Mouse (Mus musculus) liver, postnatal 0 days (tissue): ENCODE data around the gene Flywch1. TPM values are rescaled to one million over a fixed set of nuclear protein-coding genes. Genes with fewer than 3 reads are reported as not detected.

Source experiments
- ATAC-seq: fragments of 200-750 bp; cut with Nextera tagmentation; 2 replicates; pipeline ENCODE4 v1.8.0; 2017; ENCODE audit warnings: mild to moderate bottlenecking, moderate library complexity
- DNase-seq: peaks from one replicate; pipeline ENCODE4 v3.0.0-alpha.2; 2016
- H3K27ac ChIP-seq: fragments of 300-500 bp; sonication (generic); 2 replicates; pipeline ENCODE4 v1.5.1; 2014; ENCODE audit warnings: antibody characterized with exemption, moderate library complexity, mild to moderate bottlenecking, low read depth
- H3K27me3 ChIP-seq: fragments of 300-500 bp; sonication (generic); 2 replicates; pipeline ENCODE4 v1.6.1; 2014; ENCODE audit warnings: low read length, control low read depth, mixed read lengths; ENCODE audit not compliant: insufficient read depth
- H3K36me3 ChIP-seq: fragments of 300-500 bp; sonication (generic); replicated peaks from 2 replicates; pipeline ENCODE4 v1.6.1; 2014; ENCODE audit warnings: mild to moderate bottlenecking, control low read depth, low read length, moderate library complexity, mixed read lengths; ENCODE audit not compliant: insufficient read depth
- H3K4me1 ChIP-seq: fragments of 300-500 bp; sonication (generic); 2 replicates; pipeline ENCODE4 v1.6.1; 2014; ENCODE audit warnings: antibody characterized with exemption, mild to moderate bottlenecking, control low read depth; ENCODE audit not compliant: insufficient read depth
- H3K4me2 ChIP-seq: fragments of 300-500 bp; sonication (generic); 2 replicates; pipeline ENCODE4 v1.6.1; 2014; ENCODE audit warnings: low read depth, mild to moderate bottlenecking, low read length, moderate library complexity, mixed read lengths
- H3K4me3 ChIP-seq: fragments of 300-500 bp; sonication (generic); 2 replicates; pipeline ENCODE4 v1.5.1; 2014; ENCODE audit warnings: low read depth, low read length
- H3K9ac ChIP-seq: fragments of 300-500 bp; sonication (generic); replicated peaks from 2 replicates; pipeline ENCODE4 v1.6.1; 2014; ENCODE audit warnings: mild to moderate bottlenecking, moderate library complexity
- H3K9me3 ChIP-seq: fragments of 300-500 bp; sonication (generic); 2 replicates; pipeline ENCODE4 v1.6.1; 2016; ENCODE audit warnings: mild to moderate bottlenecking, control low read depth, low read length, mixed read lengths
- CTCF ChIP-seq: sonication (generic); IDR thresholded peaks from 2 replicates; pipeline ENCODE4 v1.5.1; 2016; ENCODE audit warnings: antibody characterized with exemption, low read depth
- EP300 ChIP-seq: IDR thresholded peaks from 2 replicates; pipeline ENCODE4 v1.6.1; 2016; ENCODE audit warnings: antibody characterized with exemption, low read depth, mild to moderate bottlenecking
- WGBS: fragments of 180-500 bp; shearing (Covaris S2); extraction: QIAGEN DNeasy Blood & Tissue Kit; methylation state at CpG from one replicate; pipeline ENCODE4 v1.1.7; 2014; ENCODE audit not compliant: insufficient replicate concordance; 5-methylcytosine and 5-hydroxymethylcytosine counted together
- polyA plus RNA-seq: library from polyadenylated mRNA; unstranded; fragments of >200 nt; fragmentation: Nextera tagmentation; extraction: Ambion mirVana; gene quantifications from 2 replicates; pipeline ENCODE4 v1.2.1, GENCODE M21; 2015

The Flywch1 gene
- polyA plus RNA-seq, 1 experiment from 2014 or later: 11.9 TPM

GRCm38 (mm10) chr17:23717003-23717402 lies 54.4 kb downstream of the Flywch1 start:
- DNase-seq (no peak), ATAC-seq (no peak)
- H3K4me3 ChIP-seq: no peak overlapping the region
- no peak overlapping the region for H3K4me2 ChIP-seq
- no peaks in the 10 kb centered on the region for H3K36me3 ChIP-seq
- peaks cover 5% of the 10 kb centered on the region for H3K4me1 ChIP-seq
- no peak overlapping the region for H3K27ac ChIP-seq
- TF ChIP-seq CTCF (no peak), EP300 (no peak)
- 0 out of 2 replicates have a peak, but pooled peaks cover 3% of the 10 kb centered on the region for H3K27me3 ChIP-seq
- H3K9ac ChIP-seq: no peak overlapping the region
- WGBS: 52% methylated on average over 2 of the region's 2 CpGs
- H3K9me3 ChIP-seq: no peaks in the 10 kb centered on the region

- WGBS: 0% methylated on average over 3 of the region's 3 CpGs
- no peaks in the 10 kb centered on the region for H3K36me3 ChIP-seq
- no peak overlapping the region for H3K9ac ChIP-seq
- H3K9me3 ChIP-seq: no peaks in the 10 kb centered on the region
- H3K4me3 ChIP-seq: no peak overlapping the region
- peak; percentile 82 for DNase-seq
- no peak overlapping the region for H3K27ac ChIP-seq
- peak; percentile 66 for ATAC-seq
- peaks cover 12% of the 10 kb centered on the region; the same call in 1 of the 2 replicates for H3K27me3 ChIP-seq
- no peak overlapping the region for H3K4me2 ChIP-seq
- no peaks in the 10 kb centered on the region for H3K4me1 ChIP-seq
- no peak for TF ChIP-seq EP300
- TF ChIP-seq CTCF: peak; percentile 92
These were observed 65.2 kb downstream of the Flywch1 start for GRCm38 (mm10) chr17:23706212-23706611.

GRCm38 (mm10) chr17:23705525-23706104 lies 65.8 kb downstream of the Flywch1 start:
- no peak for DNase-seq
- Histone ChIP-seq H3K36me3 (no peaks in the 10 kb centered on the region), H3K27ac (no peak overlapping the region), H3K9ac (no peak overlapping the region), H3K4me1 (no peaks in the 10 kb centered on the region), H3K4me3 (no peak overlapping the region), H3K9me3 (no peaks in the 10 kb centered on the region), H3K27me3 (peaks cover 17% of the 10 kb centered on the region), H3K4me2 (no peak overlapping the region)
- ATAC-seq: no peak
- WGBS: 78% methylated on average over 7 of the region's 7 CpGs
- no peak for TF ChIP-seq EP300
- no peak for TF ChIP-seq CTCF

GRCm38 (mm10) chr17:23704741-23705140 lies 66.7 kb downstream of the Flywch1 start:
- 66% methylated on average over 7 of the region's 7 CpGs for WGBS
- no peak overlapping the region for H3K27ac ChIP-seq
- no peak for ATAC-seq

GRCm38 (mm10) chr17:23703301-23703700 lies 68.1 kb downstream of the Flywch1 start:
- Histone ChIP-seq H3K4me1 (peaks cover 4% of the 10 kb centered on the region; the same call in 1 of the 2 replicates), H3K27ac (no peak overlapping the region), H3K36me3 (no peaks in the 10 kb centered on the region), H3K4me3 (no peak overlapping the region), H3K4me2 (no peak overlapping the region), H3K9me3 (no peaks in the 10 kb centered on the region), H3K27me3 (peaks cover 36% of the 10 kb centered on the region), H3K9ac (no peak overlapping the region)
- DNase-seq (no peak), ATAC-seq (no peak)
- WGBS: 79% methylated on average over 9 of the region's 9 CpGs
- TF ChIP-seq EP300: no peak

More at GRCm38 (mm10) chr17:23704741-23705140, 66.7 kb downstream of the Flywch1 start:
- no peak for DNase-seq
- H3K9me3 ChIP-seq: no peaks in the 10 kb centered on the region
- H3K4me1 ChIP-seq: peaks cover 3% of the 10 kb centered on the region; the same call in 1 of the 2 replicates
- H3K36me3 ChIP-seq: no peaks in the 10 kb centered on the region
- no peak overlapping the region for H3K4me2 ChIP-seq
- H3K9ac ChIP-seq: no peak overlapping the region
- peaks cover 25% of the 10 kb centered on the region for H3K27me3 ChIP-seq
- TF ChIP-seq EP300: no peak
- TF ChIP-seq CTCF: no peak
- no peak overlapping the region for H3K4me3 ChIP-seq

Other genes with a start within 250 kb of the Flywch1 start
- 5.2 and 5.5 TPM in 2 replicates for gene Zfp213, start 207.4 kb downstream of the Flywch1 start, polyA plus RNA-seq
- gene Zfp13, start 172.1 kb downstream of the Flywch1 start, polyA plus RNA-seq: 1.1 and 1.4 TPM in 2 replicates
- not detected in 2 replicates for gene Zscan10, start 170.7 kb downstream of the Flywch1 start, polyA plus RNA-seq
- 0.49 and 0.67 TPM in 2 replicates for gene Mmp25, start 126.3 kb downstream of the Flywch1 start, polyA plus RNA-seq
- gene Bicdl2, start 111.1 kb downstream of the Flywch1 start, polyA plus RNA-seq: 0.05 and 0.31 TPM in 2 replicates
- 26.6 and 28.6 TPM in 2 replicates for gene Hcfc1r1, start 98.0 kb downstream of the Flywch1 start, polyA plus RNA-seq
- gene Thoc6, start 97.7 kb downstream of the Flywch1 start, polyA plus RNA-seq: 8.5 and 10.3 TPM in 2 replicates
- gene Tnfrsf12a, start 94.1 kb downstream of the Flywch1 start, polyA plus RNA-seq: 28.1 and 29.7 TPM in 2 replicates
- 0.94 and 1.3 TPM in 2 replicates for gene Cldn6, start 92.4 kb downstream of the Flywch1 start, polyA plus RNA-seq
- gene Cldn9, start 87.6 kb downstream of the Flywch1 start, polyA plus RNA-seq: 0.09 and 0.12 TPM in 2 replicates
- not detected in 2 replicates for gene 1520401A03Rik, start 48.8 kb downstream of the Flywch1 start, polyA plus RNA-seq
- gene Pkmyt1, start 45.3 kb downstream of the Flywch1 start, polyA plus RNA-seq: 12.5 and 13.9 TPM in 2 replicates
- gene Paqr4, start 30.7 kb downstream of the Flywch1 start, polyA plus RNA-seq: 4.0 and 4.3 TPM in 2 replicates
- gene Kremen2, start 25.8 kb downstream of the Flywch1 start, polyA plus RNA-seq: not detected in 2 replicates
- 2.3 and 2.4 TPM in 2 replicates for gene Flywch2, start 14.5 kb upstream of the Flywch1 start, polyA plus RNA-seq
- gene Srrm2, start 18.9 kb upstream of the Flywch1 start, polyA plus RNA-seq: 132 and 137 TPM in 2 replicates
- 458 and 460 TPM in 2 replicates for gene Elob, start 57.5 kb upstream of the Flywch1 start, polyA plus RNA-seq
- not detected in 2 replicates for gene Prss33, start 64.5 kb upstream of the Flywch1 start, polyA plus RNA-seq
- gene Prss32, start 72.3 kb upstream of the Flywch1 start, polyA plus RNA-seq: not detected in 2 replicates
- gene Prss41, start 72.6 kb upstream of the Flywch1 start, polyA plus RNA-seq: 0.06 and 0.25 TPM in 2 replicates
- not detected in 2 replicates for gene Prss21, start 96.5 kb upstream of the Flywch1 start, polyA plus RNA-seq
- gene Dcpp1, start 109.3 kb upstream of the Flywch1 start, polyA plus RNA-seq: not detected in 2 replicates
- gene Dcpp2, start 109.3 kb upstream of the Flywch1 start, polyA plus RNA-seq: not detected in 2 replicates
- gene Dcpp3, start 145.9 kb upstream of the Flywch1 start, polyA plus RNA-seq: not detected in 2 replicates
- gene Sbp, start 170.1 kb upstream of the Flywch1 start, polyA plus RNA-seq: not detected in 2 replicates
- not detected in 2 replicates for gene Sbpl, start 183.7 kb upstream of the Flywch1 start, polyA plus RNA-seq
- 0.09 and 0.14 TPM in 2 replicates for gene Prss30, start 209.0 kb upstream of the Flywch1 start, polyA plus RNA-seq
- gene Prss22, start 226.5 kb upstream of the Flywch1 start, polyA plus RNA-seq: not detected in 2 replicates